Mouse (Mus musculus): Measurements from ENCODE around the gene Klhl21.

- TF ChIP-seq POLR2A (IDR thresholded peaks at IDR 0.05; ENCODE audit: control insufficient read depth, extremely low read depth, insufficient read depth, low read length, poor library complexity), result no peak
- no peak for TF ChIP-seq CTCF (IDR thresholded peaks at IDR 0.05; ENCODE audit: borderline replicate concordance, control insufficient read depth, extremely low read depth, insufficient read depth, low read length, poor library complexity)
Measured at GRCm38 (mm10) chr4:152001335-152001734, 7.3 kb upstream of the Klhl21 start.
